Mouse (Mus musculus): Measurements from ENCODE around the gene Cyp4f18. TPM values are rescaled to one million over a fixed set of nuclear protein-coding genes. Genes with fewer than 3 reads are reported as not detected.
A peak's percentile ranks its signal among the peaks of the same experiment; 100 is the strongest.
"Not testable (repeated sequence)": the region's sequence is repeated elsewhere in the genome, so short reads cannot be mapped to it uniquely, and the experiment has no call there.

Cyp4f18 gene
- polyA plus RNA-seq (2015; fragmentation: Nextera tagmentation; extraction: Ambion mirVana) = 9.4 and 11.2 TPM in 2 replicates

GRCm38 (mm10) chr8:72009473-72009872, at the start of gene Cyp4f18:
Gene Cyp4f18, minus strand, starts transcription at chr8:72009626.
- H3K4me1 ChIP-seq (ENCODE audit: insufficient read depth, low read depth, low read length) = no peaks in the 10 kb centered on the region
- no peak within 1 kb of the TSS for H3K4me3 ChIP-seq (ENCODE audit: low read depth, low read length)
- 65% methylated on average over 3 of the region's 3 CpGs for WGBS
- no peaks in the 10 kb centered on the region for H3K9me3 ChIP-seq (ENCODE audit: low read length)
- TF ChIP-seq EP300 (IDR thresholded peaks at IDR 0.05) (no peak), CTCF (IDR thresholded peaks at IDR 0.05) (no peak)
- no peaks in the 10 kb centered on the region for H3K36me3 ChIP-seq (ENCODE audit: insufficient read depth, low read length)
- 0 out of 2 replicates have a peak within 1 kb of the TSS, but pooled peaks have one; percentile 5 for H3K4me2 ChIP-seq (replicated peaks; ENCODE audit: low read depth, low read length)
- H3K27me3 ChIP-seq (replicated peaks; ENCODE audit: insufficient read depth, low read length) = no peaks in the 10 kb centered on the region
- peak; percentile 19; the same call in 1 of the 2 replicates for ATAC-seq
- no peak within 1 kb of the TSS for H3K9ac ChIP-seq (replicated peaks; ENCODE audit: low read depth)
- H3K27ac ChIP-seq (ENCODE audit: low read length) = no peak within 1 kb of the TSS
- DNase-seq (ENCODE audit: low spot score) = no peak

GRCm38 (mm10) chr8:72057643-72058042, 48.2 kb upstream of the Cyp4f18 start:
- DNase-seq (ENCODE audit: low spot score); H3K9me3 ChIP-seq (ENCODE audit: low read length); H3K27me3 ChIP-seq (replicated peaks; ENCODE audit: insufficient read depth, low read length); H3K4me3 ChIP-seq (ENCODE audit: low read depth, low read length); ATAC-seq; H3K36me3 ChIP-seq (ENCODE audit: insufficient read depth, low read length); H3K4me1 ChIP-seq (ENCODE audit: insufficient read depth, low read depth, low read length); H3K4me2 ChIP-seq (replicated peaks; ENCODE audit: low read depth, low read length); H3K27ac ChIP-seq (ENCODE audit: low read length); H3K9ac ChIP-seq (replicated peaks; ENCODE audit: low read depth): not testable (repeated sequence)
- 77% methylated on average over 3 of the region's 4 CpGs for WGBS

GRCm38 (mm10) chr8:72054633-72055032, 45.2 kb upstream of the Cyp4f18 start:
- H3K9ac ChIP-seq (replicated peaks; ENCODE audit: low read depth); H3K4me1 ChIP-seq (ENCODE audit: insufficient read depth, low read depth, low read length); H3K27me3 ChIP-seq (replicated peaks; ENCODE audit: insufficient read depth, low read length); H3K4me2 ChIP-seq (replicated peaks; ENCODE audit: low read depth, low read length); ATAC-seq; H3K4me3 ChIP-seq (ENCODE audit: low read depth, low read length); DNase-seq (ENCODE audit: low spot score); H3K36me3 ChIP-seq (ENCODE audit: insufficient read depth, low read length); H3K9me3 ChIP-seq (ENCODE audit: low read length); H3K27ac ChIP-seq (ENCODE audit: low read length): not testable (repeated sequence)

- H3K27me3 ChIP-seq (replicated peaks; ENCODE audit: insufficient read depth, low read length) = no peaks in the 10 kb centered on the region
- H3K9ac ChIP-seq (replicated peaks; ENCODE audit: low read depth) = no peak overlapping the region
- DNase-seq (ENCODE audit: low spot score) (no peak), ATAC-seq (no peak)
- no peaks in the 10 kb centered on the region for H3K36me3 ChIP-seq (ENCODE audit: insufficient read depth, low read length)
- no peak overlapping the region for H3K4me2 ChIP-seq (replicated peaks; ENCODE audit: low read depth, low read length)
- no peak for TF ChIP-seq CTCF (IDR thresholded peaks at IDR 0.05)
- TF ChIP-seq EP300 (IDR thresholded peaks at IDR 0.05) = no peak
- no peak overlapping the region for H3K27ac ChIP-seq (ENCODE audit: low read length)
- no peaks in the 10 kb centered on the region for H3K4me1 ChIP-seq (ENCODE audit: insufficient read depth, low read depth, low read length)
- 74% methylated on average over 1 of the region's 1 CpGs for WGBS
- H3K9me3 ChIP-seq (ENCODE audit: low read length) = no peaks in the 10 kb centered on the region
- H3K4me3 ChIP-seq (ENCODE audit: low read depth, low read length) = no peak overlapping the region
Measured at GRCm38 (mm10) chr8:72042493-72042892, 33.1 kb upstream of the Cyp4f18 start.

GRCm38 (mm10) chr8:72040918-72041317, 31.5 kb upstream of the Cyp4f18 start, which contains the start of gene Olfr372:
Gene Olfr372, plus strand, starts transcription at chr8:72041218.
- H3K4me1 ChIP-seq (ENCODE audit: insufficient read depth, low read depth, low read length); H3K27me3 ChIP-seq (replicated peaks; ENCODE audit: insufficient read depth, low read length); ATAC-seq; DNase-seq (ENCODE audit: low spot score); H3K36me3 ChIP-seq (ENCODE audit: insufficient read depth, low read length); H3K4me2 ChIP-seq (replicated peaks; ENCODE audit: low read depth, low read length); H3K27ac ChIP-seq (ENCODE audit: low read length); H3K9me3 ChIP-seq (ENCODE audit: low read length); H3K4me3 ChIP-seq (ENCODE audit: low read depth, low read length); H3K9ac ChIP-seq (replicated peaks; ENCODE audit: low read depth): not testable (repeated sequence)
- WGBS = 67% methylated on average over 4 of the region's 4 CpGs

GRCm38 (mm10) chr8:72032926-72033325, 23.5 kb upstream of the Cyp4f18 start:
- not testable (repeated sequence) for H3K9ac ChIP-seq (replicated peaks; ENCODE audit: low read depth); H3K4me2 ChIP-seq (replicated peaks; ENCODE audit: low read depth, low read length); H3K27me3 ChIP-seq (replicated peaks; ENCODE audit: insufficient read depth, low read length); H3K36me3 ChIP-seq (ENCODE audit: insufficient read depth, low read length); H3K27ac ChIP-seq (ENCODE audit: low read length); H3K9me3 ChIP-seq (ENCODE audit: low read length); H3K4me3 ChIP-seq (ENCODE audit: low read depth, low read length); ATAC-seq; H3K4me1 ChIP-seq (ENCODE audit: insufficient read depth, low read depth, low read length)
- peak; percentile 46 for TF ChIP-seq CTCF (IDR thresholded peaks at IDR 0.05)
- WGBS = 21% methylated on average over 4 of the region's 4 CpGs
- peak; percentile 21 for DNase-seq (ENCODE audit: low spot score)

- H3K9ac ChIP-seq (replicated peaks; ENCODE audit: low read depth); H3K4me1 ChIP-seq (ENCODE audit: insufficient read depth, low read depth, low read length); H3K9me3 ChIP-seq (ENCODE audit: low read length); H3K27me3 ChIP-seq (replicated peaks; ENCODE audit: insufficient read depth, low read length); H3K27ac ChIP-seq (ENCODE audit: low read length); H3K4me3 ChIP-seq (ENCODE audit: low read depth, low read length); H3K4me2 ChIP-seq (replicated peaks; ENCODE audit: low read depth, low read length); ATAC-seq; DNase-seq (ENCODE audit: low spot score); H3K36me3 ChIP-seq (ENCODE audit: insufficient read depth, low read length): not testable (repeated sequence)
- 25% methylated on average over 4 of the region's 9 CpGs for WGBS
Measured at GRCm38 (mm10) chr8:72024886-72025285, 15.5 kb upstream of the Cyp4f18 start.
